Mouse (Mus musculus): ENCODE measurements around the gene Ppat.

DNA sequence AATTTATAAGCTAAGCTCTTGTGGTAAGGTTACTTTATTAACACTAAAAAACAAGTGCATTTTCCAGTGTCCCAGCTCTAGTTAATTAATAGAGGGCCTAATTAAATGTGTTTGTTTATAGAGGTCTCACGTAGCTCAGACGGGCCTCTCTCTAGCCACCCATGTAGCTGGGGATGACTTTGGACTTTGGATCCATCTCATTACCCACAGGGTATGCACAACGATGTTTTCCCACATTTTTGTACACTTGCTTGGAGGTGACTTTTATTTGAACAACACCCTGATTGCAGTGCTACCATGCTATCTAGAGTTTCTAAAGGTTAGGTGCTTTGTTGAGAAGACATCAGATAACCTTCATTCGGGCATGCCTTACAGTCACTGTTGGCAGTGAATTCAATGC lies 8.9 kb downstream of the Ppat start:
- TF ChIP-seq USF1 (IDR thresholded peaks at IDR 0.05; ENCODE audit: low read depth) (no peak), POLR2A (IDR thresholded peaks at IDR 0.05; ENCODE audit: insufficient read length, low read depth) (no peak), REST (IDR thresholded peaks at IDR 0.05; ENCODE audit: insufficient read depth, insufficient read length) (no peak), MAX (IDR thresholded peaks at IDR 0.05; ENCODE audit: low read depth) (no peak), E2F4 (IDR thresholded peaks at IDR 0.05; ENCODE audit: insufficient read depth) (no peak), TCF3 (IDR thresholded peaks at IDR 0.05; ENCODE audit: insufficient read length, low read depth) (no peak), TCF12 (IDR thresholded peaks at IDR 0.05; ENCODE audit: insufficient read depth, poor library complexity, severe bottlenecking) (no peak), POLR2AphosphoS2 (IDR thresholded peaks at IDR 0.05; ENCODE audit: insufficient read length, low read depth) (no peak), CEBPB (IDR thresholded peaks at IDR 0.05; ENCODE audit: insufficient read depth, poor library complexity, severe bottlenecking) (no peak), MYOG (IDR thresholded peaks at IDR 0.05; ENCODE audit: control insufficient read depth in 1 of 3, insufficient read depth in 1 of 3, insufficient read length in 2 of 3, low read depth in 2 of 3) (no peak)
